ENCODE assay signal across 9 mouse cellular contexts in the genomic region with DNA sequence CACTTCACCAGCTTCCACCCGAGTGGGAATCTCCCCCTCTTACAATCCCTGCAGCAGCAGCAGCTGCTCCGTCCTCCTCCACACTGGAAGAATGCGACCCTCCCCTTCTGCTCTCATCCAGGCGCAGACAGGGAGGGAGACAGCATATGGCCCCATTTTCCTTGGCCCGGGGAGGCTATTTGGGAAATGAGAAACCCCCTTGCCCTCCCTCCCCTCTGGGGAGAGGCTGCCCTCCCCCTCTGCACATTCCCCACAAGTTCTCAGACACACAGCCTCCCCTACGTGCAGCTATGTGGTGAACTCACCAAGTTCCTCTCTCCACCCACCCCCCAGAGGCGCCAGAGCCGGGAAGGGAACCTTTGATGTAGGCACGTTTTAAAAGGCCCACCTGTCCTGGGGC. TPM values are rescaled to one million over a fixed set of nuclear protein-coding genes. Genes with fewer than 3 reads are reported as not detected.
DNase-seq lines count a peak whose midpoint lies in the region; ATAC-seq and TF ChIP-seq lines count a peak whose summit lies in the region.
"Had no signal": no experiment of that assay in that cellular context is flagged by ENCODE, and none has a peak within 500 bp of the region (broad histone marks: within the 10 kb centered on the region; RNA-seq: fewer than 3 reads in every experiment).

No protein-coding gene starts in this region.

- no peak for TF ChIP-seq CTCF in intestine, postnatal 0 days (IDR thresholded peaks at IDR 0.05; ENCODE audit: low read depth)

- H3K4me2 ChIP-seq in intestine, embryonic 14.5 days (ENCODE audit: low read length): no peak overlapping the region
- no peak overlapping the region for H3K4me2 ChIP-seq in intestine, postnatal 0 days (replicated peaks; ENCODE audit: low read depth)
- peak overlapping the region; percentile 8 for H3K4me2 ChIP-seq in embryonic facial prominence, embryonic 15.5 days (replicated peaks)

- H3K27me3 ChIP-seq in intestine, embryonic 14.5 days (replicated peaks; ENCODE audit: control insufficient read depth, insufficient read depth, low read length): peaks cover 22% of the 10 kb centered on the region
- H3K27me3 ChIP-seq in intestine, postnatal 0 days (replicated peaks; ENCODE audit: control insufficient read depth, insufficient read depth, low read length): 0 out of 2 replicates have a peak, but pooled peaks cover 16% of the 10 kb centered on the region
- H3K27me3 ChIP-seq in embryonic facial prominence, embryonic 15.5 days: peaks cover 26% of the 10 kb centered on the region

- H3K4me1 ChIP-seq in intestine, embryonic 14.5 days (replicated peaks; ENCODE audit: control insufficient read depth, insufficient read depth, low read length): peaks cover 33% of the 10 kb centered on the region
- H3K4me1 ChIP-seq in intestine, postnatal 0 days (replicated peaks; ENCODE audit: control insufficient read depth, insufficient read depth, low read length): no peaks in the 10 kb centered on the region
- peaks cover 39% of the 10 kb centered on the region for H3K4me1 ChIP-seq in embryonic facial prominence, embryonic 15.5 days

- no peaks in the 10 kb centered on the region for H3K9me3 ChIP-seq in intestine, embryonic 14.5 days (ENCODE audit: control insufficient read depth, low read length)
- no peaks in the 10 kb centered on the region for H3K9me3 ChIP-seq in intestine, postnatal 0 days (ENCODE audit: control insufficient read depth)
- no peaks in the 10 kb centered on the region for H3K9me3 ChIP-seq in embryonic facial prominence, embryonic 15.5 days (replicated peaks)

- H3K9ac ChIP-seq in intestine, embryonic 14.5 days (ENCODE audit: low read length): no peak overlapping the region
- no peak overlapping the region for H3K9ac ChIP-seq in intestine, postnatal 0 days (ENCODE audit: low read depth, low read length)
- no peak overlapping the region for H3K9ac ChIP-seq in embryonic facial prominence, embryonic 15.5 days

- ATAC-seq in intestine, embryonic 14.5 days (replicated peaks; ENCODE audit: low FRiP score, low TSS enrichment, low read depth): peak; percentile 76
- no peak for ATAC-seq in intestine, postnatal 0 days
- peak; percentile 81 for ATAC-seq in embryonic facial prominence, embryonic 15.5 days (ENCODE audit: insufficient number of reproducible peaks, low FRiP score, low TSS enrichment, low read depth)

- DNase-seq in intestine, embryonic 14.5 days (ENCODE audit: low spot score): no peak
- DNase-seq in embryo, embryonic 11 days: peak; percentile 73
- DNase-seq in mesoderm, embryonic 11.5 days (ENCODE audit: low read depth, low spot score): peak; percentile 81
- no peak for DNase-seq in adrenal gland, adult 18-20 months (ENCODE audit: low spot score in 2 of 2)
- no peak for DNase-seq in left cerebral cortex, adult 11 months (ENCODE audit: low spot score)
- no peak for DNase-seq in frontal cortex, postnatal 25 days (ENCODE audit: low spot score in 2 of 2)
- DNase-seq: lung, postnatal 36 days had no signal

- H3K36me3 ChIP-seq in intestine, embryonic 14.5 days (ENCODE audit: control insufficient read depth, insufficient read depth, low read length): no peaks in the 10 kb centered on the region
- no peaks in the 10 kb centered on the region for H3K36me3 ChIP-seq in intestine, postnatal 0 days (ENCODE audit: control insufficient read depth, insufficient read depth)
- no peaks in the 10 kb centered on the region for H3K36me3 ChIP-seq in embryonic facial prominence, embryonic 15.5 days

- no peak overlapping the region for H3K4me3 ChIP-seq in intestine, embryonic 14.5 days (ENCODE audit: low read depth, low read length)
- H3K4me3 ChIP-seq in intestine, postnatal 0 days (ENCODE audit: low read depth, low read length): no peak overlapping the region
- H3K4me3 ChIP-seq in embryonic facial prominence, embryonic 15.5 days (replicated peaks): no peak overlapping the region

- peak overlapping the region; percentile 51; the same call in 1 of the 2 replicates for H3K27ac ChIP-seq in intestine, embryonic 14.5 days (ENCODE audit: low read depth)
- no peak overlapping the region for H3K27ac ChIP-seq in intestine, postnatal 0 days (ENCODE audit: low read depth, low read length)
- peak overlapping the region; percentile 72 for H3K27ac ChIP-seq in embryonic facial prominence, embryonic 15.5 days (replicated peaks)

- WGBS in intestine, embryonic 14.5 days: 9% methylated on average over 9 of the region's 9 CpGs
- WGBS in intestine, postnatal 0 days: 18% methylated on average over 9 of the region's 9 CpGs
- WGBS in embryonic facial prominence, embryonic 15.5 days: under 1% methylated on average over 9 of the region's 9 CpGs

RNA-seq across cellular contexts. Expression of a gene that starts 51.6 kb away (rescaled TPM):
- 21.8 and 23.5 TPM in 2 replicates for polyA plus RNA-seq in intestine, embryonic 14.5 days (2014; fragmentation: Nextera tagmentation; extraction: Ambion mirVana)
- 8.6 and 9.2 TPM in 2 replicates for polyA plus RNA-seq in intestine, postnatal 0 days (2015; fragmentation: Nextera tagmentation; extraction: Ambion mirVana)
- 17.9 and 18.0 TPM in 2 replicates for polyA plus RNA-seq in embryonic facial prominence, embryonic 15.5 days (2015; fragmentation: Nextera tagmentation; extraction: Ambion mirVana)
- 10 to 100 TPM; 12.5 to 13.2 TPM for total RNA-seq in adrenal gland, adult 18-20 months (2021)

Comparison
In these comparisons a context has a peak if more than half of its experiments do, and no peak if none do; other contexts are left out.
1. DNase-seq: peak in embryo, embryonic 11 days (single experiment) and mesoderm, embryonic 11.5 days (single experiment); none in intestine, embryonic 14.5 days (single experiment), adrenal gland, adult 18-20 months (0 of 2), left cerebral cortex, adult 11 months (single experiment) and frontal cortex, postnatal 25 days (0 of 2).